Mouse (Mus musculus): ENCODE measurements around the gene Kbtbd12.

Gene Kbtbd12

GRCm38 (mm10) chr6:88626462-88626861 lies 11.3 kb downstream of the Kbtbd12 start:
- DNase-seq = no peak

DNA sequence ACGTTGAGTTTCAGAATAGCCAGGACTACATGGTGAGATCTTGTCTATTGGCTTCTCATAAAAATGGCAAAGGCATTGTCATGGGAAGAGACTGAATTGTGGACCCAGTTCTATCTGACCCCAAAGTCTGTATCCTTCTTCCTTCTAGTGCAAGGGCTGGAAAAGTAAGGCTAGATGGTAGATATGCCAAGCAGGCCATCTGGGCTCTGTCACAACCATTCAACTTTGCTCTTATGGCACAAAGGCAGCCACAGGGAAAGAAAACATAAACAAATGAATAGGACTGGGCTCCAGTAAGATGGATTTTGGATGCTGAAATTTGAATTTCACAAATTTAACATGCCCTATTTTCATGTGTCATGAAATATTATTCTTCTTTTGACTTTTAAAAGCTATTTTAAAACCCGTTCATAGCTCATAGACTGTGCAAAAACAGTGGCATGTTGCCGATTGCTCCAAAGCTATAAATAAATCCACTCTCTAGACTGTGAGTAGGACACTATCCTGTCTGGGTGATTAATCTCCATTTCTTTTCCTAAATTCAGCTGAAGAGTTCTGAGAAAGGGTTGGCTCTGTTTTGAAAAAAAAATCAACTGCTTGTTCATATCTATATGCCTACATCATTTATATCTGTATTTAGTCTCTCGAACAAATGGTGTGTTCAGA lies 15.8 kb downstream of the Kbtbd12 start:
- DNase-seq = no peak

DNA sequence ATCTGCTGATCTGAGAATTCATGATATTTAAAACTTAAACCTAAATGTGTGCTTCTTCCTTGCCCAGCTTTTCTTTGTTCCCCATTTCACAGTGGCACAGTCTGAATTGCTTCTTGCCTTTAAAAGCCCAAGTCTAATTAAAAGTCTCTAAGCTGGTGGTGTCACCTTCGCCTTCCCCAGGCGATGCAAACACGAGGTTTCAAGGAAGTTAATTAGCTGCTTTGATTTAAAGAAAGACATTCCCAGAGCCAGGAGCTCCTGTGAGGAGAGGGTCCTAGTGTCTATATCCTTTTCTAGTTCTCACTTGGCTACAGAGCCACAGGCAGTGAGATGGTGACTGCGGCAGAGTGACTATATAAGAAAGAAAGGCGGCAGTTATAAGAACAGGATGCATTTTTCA lies 18.2 kb downstream of the Kbtbd12 start:
- no peak for DNase-seq

GRCm38 (mm10) chr6:88615352-88615751 lies 22.4 kb downstream of the Kbtbd12 start:
- DNase-seq = no peak

- DNase-seq = no peak
These were observed 31.3 kb downstream of the Kbtbd12 start for GRCm38 (mm10) chr6:88606417-88606816.

GRCm38 (mm10) chr6:88605715-88606114 lies 32.0 kb downstream of the Kbtbd12 start:
- DNase-seq = no peak

- no peak for DNase-seq
These were observed 32.5 kb downstream of the Kbtbd12 start for GRCm38 (mm10) chr6:88605235-88605634.

GRCm38 (mm10) chr6:88596108-88596507 lies 41.6 kb downstream of the Kbtbd12 start:
- DNase-seq = no peak

- no peak for DNase-seq
These were observed 45.4 kb downstream of the Kbtbd12 start for GRCm38 (mm10) chr6:88592367-88592766.

DNA sequence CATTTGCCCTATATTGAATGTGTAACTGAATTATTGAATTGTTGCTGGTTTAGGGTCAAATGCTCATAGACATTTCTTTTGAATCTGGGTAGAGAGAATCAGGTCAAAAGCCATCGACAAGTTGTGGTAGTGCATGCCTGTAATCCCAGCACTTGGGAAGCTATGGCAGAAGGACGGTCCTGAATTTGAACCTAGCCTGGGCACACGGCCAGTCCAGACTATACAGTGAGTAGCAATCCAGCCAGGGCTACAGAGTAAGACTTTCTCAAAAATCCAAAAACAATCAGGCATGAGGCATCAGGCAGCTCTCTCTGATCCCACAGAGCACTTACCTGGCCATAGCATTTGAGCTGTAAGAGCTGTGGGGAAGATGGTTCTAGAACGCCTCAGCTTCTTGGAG lies 47.5 kb downstream of the Kbtbd12 start:
- DNase-seq = no peak

DNA sequence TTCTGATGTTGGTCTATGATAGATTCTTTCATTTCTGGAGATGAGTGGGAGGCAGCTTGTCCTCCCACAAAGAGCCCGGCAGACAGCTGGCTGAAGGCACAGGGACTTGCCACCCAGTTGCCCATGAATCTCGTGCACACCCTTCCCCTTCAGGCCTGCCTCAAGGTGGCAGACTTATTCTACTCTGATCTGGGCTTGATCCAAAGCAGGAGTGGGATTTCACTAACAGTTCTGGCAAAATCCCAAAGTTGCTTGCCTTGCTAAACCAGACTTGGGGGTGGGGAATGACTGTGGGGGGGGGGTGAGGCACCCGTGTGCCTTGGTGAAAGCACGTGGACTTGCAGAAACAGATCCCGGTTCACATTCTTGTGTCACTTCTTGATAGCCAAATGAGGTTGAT lies 48.2 kb downstream of the Kbtbd12 start:
- peak; percentile 31 for DNase-seq

GRCm38 (mm10) chr6:88588581-88589256 lies 49.0 kb downstream of the Kbtbd12 start:
- DNase-seq = no peak

DNA sequence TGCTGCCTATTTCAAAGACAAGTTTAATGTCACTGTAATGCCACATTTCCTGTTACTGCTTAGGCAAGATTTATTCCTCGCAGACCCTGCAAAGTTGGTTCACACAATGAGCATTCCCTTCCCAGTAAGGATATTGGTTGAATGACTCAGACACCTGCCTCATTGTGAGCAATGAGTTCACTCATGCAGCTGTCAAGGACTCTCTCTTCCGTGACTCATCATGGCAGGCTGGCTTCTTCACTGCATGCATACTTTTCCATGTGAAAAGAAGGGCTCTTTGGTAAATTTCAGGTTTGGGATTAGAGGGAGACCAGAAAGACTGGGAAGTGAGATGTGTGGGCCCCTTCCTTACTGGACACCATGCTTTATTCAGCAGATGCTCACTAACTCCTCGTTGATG lies 50.7 kb downstream of the Kbtbd12 start:
- no peak for DNase-seq

DNA sequence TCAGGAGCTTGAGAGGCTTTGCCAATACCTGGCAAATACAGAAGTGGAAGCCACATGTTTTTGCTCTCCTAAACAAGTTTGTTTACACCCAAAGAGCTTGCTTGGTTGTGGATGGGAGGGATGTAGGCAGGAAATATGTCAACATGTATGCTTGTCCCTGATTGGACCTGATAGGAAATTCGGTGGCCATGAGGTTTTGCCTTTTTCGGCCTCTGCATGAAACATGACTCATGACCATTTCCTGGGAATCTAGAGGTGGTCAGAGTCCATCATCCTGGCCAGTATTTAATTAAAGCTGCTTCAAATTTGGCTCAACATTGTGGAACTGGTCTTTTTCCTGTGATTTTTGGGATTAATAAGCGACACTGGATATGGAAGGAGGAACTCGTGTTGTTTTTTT lies 53.8 kb downstream of the Kbtbd12 start:
- DNase-seq = no peak

DNA sequence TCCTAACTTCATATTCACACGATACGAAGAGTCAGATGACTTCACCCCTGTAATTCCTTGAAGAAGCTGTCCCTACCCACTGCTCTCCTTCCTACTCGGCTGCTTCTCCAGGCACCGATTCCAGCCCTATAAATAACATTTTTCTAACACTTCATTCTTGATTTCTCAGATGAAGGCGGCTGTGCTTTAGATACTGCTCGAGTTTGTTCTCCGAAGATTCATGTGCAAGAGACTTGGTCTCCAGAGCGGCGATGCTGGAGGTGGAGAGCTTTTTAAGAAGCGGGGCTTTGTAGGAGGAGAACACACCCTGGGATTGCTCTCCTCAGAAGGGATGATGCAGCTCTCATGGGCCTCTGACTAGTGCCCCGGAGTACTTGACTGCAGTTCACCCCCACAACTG lies 61.3 kb downstream of the Kbtbd12 start:
- DNase-seq = peak; percentile 51

DNA sequence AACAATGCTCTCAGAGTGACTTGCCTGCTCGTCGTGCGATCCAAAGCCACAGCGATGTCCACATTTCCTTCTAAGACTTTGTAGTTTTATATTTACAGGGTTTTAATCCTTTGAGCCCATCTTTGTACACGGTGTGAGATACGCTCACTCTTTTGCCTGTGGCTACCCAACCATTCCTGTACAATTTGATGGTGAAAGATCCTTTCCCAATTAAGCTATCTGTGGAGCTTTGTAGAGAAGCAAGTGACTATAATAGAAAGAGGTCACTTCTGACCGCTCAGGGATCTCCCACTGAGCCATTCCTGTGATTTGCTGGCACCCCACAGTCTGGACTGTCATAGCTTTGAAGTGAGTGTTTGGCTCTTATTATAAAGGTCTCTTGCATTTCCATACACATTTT lies 71.1 kb downstream of the Kbtbd12 start:
- DNase-seq = no peak

DNA sequence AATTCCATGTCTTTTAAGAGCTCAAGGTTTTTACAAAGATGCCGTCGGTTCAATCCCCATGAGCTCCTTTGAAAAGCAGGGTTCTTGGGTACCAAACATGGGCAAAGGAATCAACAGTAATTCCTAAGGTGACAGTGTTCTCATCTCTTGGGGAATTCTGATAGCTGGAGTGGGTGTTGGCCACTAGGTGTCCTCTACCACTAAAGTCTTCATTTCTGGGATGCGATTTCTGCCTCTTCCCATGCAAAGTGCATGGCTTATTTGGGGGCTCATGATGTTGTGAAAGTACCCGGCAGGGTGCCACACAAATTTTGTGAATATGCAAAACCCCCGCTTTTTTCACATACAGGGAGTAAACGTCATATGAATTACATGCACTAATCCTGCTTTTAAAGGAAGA lies 72.7 kb downstream of the Kbtbd12 start:
- DNase-seq = no peak

GRCm38 (mm10) chr6:88560156-88560555 lies 77.6 kb downstream of the Kbtbd12 start:
- no peak for DNase-seq

GRCm38 (mm10) chr6:88559688-88560087 lies 78.1 kb downstream of the Kbtbd12 start:
- DNase-seq = no peak

DNA sequence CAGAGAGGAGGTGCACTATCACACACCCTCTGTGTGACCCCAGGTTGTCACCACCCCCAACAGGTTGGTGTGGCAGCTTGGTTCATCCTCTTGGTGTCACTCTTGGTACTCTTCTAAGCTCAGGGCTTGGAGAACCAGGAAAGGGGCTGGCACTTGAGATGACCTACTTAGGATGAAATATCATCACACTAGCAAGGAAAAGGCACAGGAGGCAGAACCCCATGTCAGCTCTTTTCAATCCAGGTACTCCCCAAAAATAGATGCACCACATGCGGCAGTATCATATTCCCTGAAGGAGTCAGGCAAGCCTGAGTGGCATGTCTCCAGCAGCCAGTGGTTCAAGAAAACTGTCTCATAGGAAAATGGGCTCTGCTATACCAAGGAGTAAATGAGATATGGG lies 79.7 kb downstream of the Kbtbd12 start:
- no peak for DNase-seq

DNA sequence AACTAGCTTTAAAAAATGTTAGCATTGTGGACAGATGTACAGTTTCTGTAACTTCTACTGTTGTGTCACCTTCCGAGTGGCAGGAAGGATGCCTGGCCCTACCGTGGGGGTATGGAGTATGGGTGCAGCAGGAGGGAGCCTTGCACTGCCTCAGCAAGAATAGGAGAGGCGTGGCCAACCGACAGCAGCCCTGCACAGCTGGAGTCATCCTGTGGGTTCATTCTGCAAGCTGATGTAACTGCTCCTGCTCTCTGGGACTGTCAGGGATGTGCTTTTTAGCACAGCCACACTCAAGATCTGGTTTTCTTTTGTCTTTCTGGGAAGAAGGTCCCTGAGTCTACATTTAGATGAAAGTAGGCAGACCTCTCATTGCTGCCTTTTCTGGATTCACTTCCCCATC lies 80.2 kb downstream of the Kbtbd12 start:
- DNase-seq = no peak

- DNase-seq = no peak
These were observed 87.8 kb downstream of the Kbtbd12 start for GRCm38 (mm10) chr6:88549916-88550315.

- peak; percentile 33 for DNase-seq
These were observed 88.5 kb downstream of the Kbtbd12 start for GRCm38 (mm10) chr6:88549137-88549814.

GRCm38 (mm10) chr6:88548405-88549049 lies 89.2 kb downstream of the Kbtbd12 start:
- DNase-seq = no peak
